Mouse (Mus musculus) liver, embryonic 11.5 days (tissue): Measurements from ENCODE around the gene Lamb1. TPM values are rescaled to one million over a fixed set of nuclear protein-coding genes. Genes with fewer than 3 reads are reported as not detected.

Experiments
- ATAC-seq: fragments of 200-750 bp; cut with Nextera tagmentation; replicated peaks from 2 replicates; pipeline ENCODE4 v1.8.0; 2017; ENCODE audit warnings: moderate number of reproducible peaks, mild to moderate bottlenecking, moderate TSS enrichment, moderate library complexity; ENCODE audit not compliant: low FRiP score
- DNase-seq: peaks from one replicate; pipeline ENCODE4 v3.0.0-alpha.2; 2017; ENCODE audit warnings: low spot score
- H3K27ac ChIP-seq: fragments of 300-500 bp; sonication (generic); 2 replicates; pipeline ENCODE4 v1.5.1; 2014; ENCODE audit warnings: mild to moderate bottlenecking, low read depth, low read length, control low read depth
- H3K27me3 ChIP-seq: fragments of 300-500 bp; sonication (generic); replicated peaks from 2 replicates; pipeline ENCODE4 v1.6.1; 2014; ENCODE audit warnings: low read length, mixed read lengths; ENCODE audit not compliant: control insufficient read depth, insufficient read depth
- H3K36me3 ChIP-seq: fragments of 300-500 bp; sonication (generic); 2 replicates; pipeline ENCODE4 v1.6.1; 2014; ENCODE audit warnings: mild to moderate bottlenecking, low read length, moderate library complexity, mixed read lengths; ENCODE audit not compliant: control insufficient read depth, insufficient read depth
- H3K4me1 ChIP-seq: fragments of 300-500 bp; sonication (generic); replicated peaks from 2 replicates; pipeline ENCODE4 v1.6.1; 2014; ENCODE audit warnings: low read length, mixed read lengths; ENCODE audit not compliant: control insufficient read depth, insufficient read depth
- H3K4me2 ChIP-seq: fragments of 300-500 bp; sonication (generic); 2 replicates; pipeline ENCODE4 v1.6.1; 2014; ENCODE audit warnings: mild to moderate bottlenecking, control low read depth, moderate library complexity
- H3K4me3 ChIP-seq: fragments of 300-500 bp; sonication (generic); 2 replicates; pipeline ENCODE4 v1.5.1; 2014; ENCODE audit warnings: low read depth, low read length, control low read depth
- H3K9ac ChIP-seq: fragments of 300-500 bp; sonication (generic); 2 replicates; pipeline ENCODE4 v1.6.1; 2014; ENCODE audit warnings: low read depth, low read length, control low read depth
- H3K9me3 ChIP-seq: fragments of 300-500 bp; sonication (generic); 2 replicates; pipeline ENCODE4 v1.6.1; 2016; ENCODE audit warnings: low read length, inconsistent platforms, mixed read lengths; ENCODE audit not compliant: control insufficient read depth
- WGBS: fragments of 180-500 bp; shearing (Covaris S2); extraction: QIAGEN DNeasy Blood & Tissue Kit; methylation state at CpG from one replicate; pipeline ENCODE4 v1.1.7; 2014; 5-methylcytosine and 5-hydroxymethylcytosine counted together
- polyA plus RNA-seq: library from polyadenylated mRNA; unstranded; fragments of >200 nt; fragmentation: Nextera tagmentation; extraction: Ambion mirVana; gene quantifications from 2 replicates; pipeline ENCODE4 v1.2.1, GENCODE M21; 2014

The Lamb1 gene
- polyA plus RNA-seq, 1 experiment from 2014 or later = 17.0 TPM

GRCm38 (mm10) chr12:31317670-31318408, 52.8 kb downstream of the Lamb1 start:
- H3K27me3 ChIP-seq = no peaks in the 10 kb centered on the region
- 86% methylated on average over 7 of the region's 7 CpGs for WGBS
- no peak overlapping the region for H3K4me2 ChIP-seq
- H3K9ac ChIP-seq = no peak overlapping the region
- no peak for DNase-seq
- H3K4me3 ChIP-seq = no peak overlapping the region
- no peak overlapping the region for H3K27ac ChIP-seq
- peaks cover 14% of the 10 kb centered on the region for H3K36me3 ChIP-seq
- no peaks in the 10 kb centered on the region for H3K4me1 ChIP-seq
- no peaks in the 10 kb centered on the region for H3K9me3 ChIP-seq
- no peak for ATAC-seq

DNA sequence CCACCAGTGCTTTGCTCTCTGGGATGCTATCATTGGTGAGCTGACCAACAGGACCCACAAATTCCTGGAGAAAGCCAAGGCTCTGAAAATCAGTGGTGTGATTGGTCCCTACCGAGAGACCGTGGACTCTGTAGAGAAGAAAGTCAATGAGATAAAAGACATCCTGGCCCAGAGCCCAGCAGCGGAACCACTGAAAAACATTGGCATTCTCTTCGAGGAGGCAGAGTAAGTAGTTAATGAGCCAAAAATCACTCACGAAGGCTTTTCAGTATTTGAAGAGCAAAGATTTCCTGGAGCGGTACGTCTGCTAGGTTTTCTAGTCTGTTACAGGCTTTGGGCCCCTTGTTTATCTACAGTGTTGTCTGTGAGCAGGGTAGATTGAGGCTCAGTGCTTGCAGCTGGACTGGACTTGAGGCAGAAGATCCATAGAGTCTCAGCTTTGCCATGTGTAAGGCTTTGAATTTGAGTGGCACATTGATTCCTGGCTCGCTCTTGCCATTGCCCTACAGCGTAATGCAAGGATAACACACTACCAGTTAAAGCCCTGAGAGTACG, 53.5 kb downstream of the Lamb1 start:
- WGBS = 83% methylated on average over 10 of the region's 10 CpGs
- no peak overlapping the region for H3K4me3 ChIP-seq
- DNase-seq (no peak), ATAC-seq (no peak)
- no peak overlapping the region for H3K27ac ChIP-seq
- H3K4me1 ChIP-seq = no peaks in the 10 kb centered on the region
- H3K9ac ChIP-seq = no peak overlapping the region
- no peaks in the 10 kb centered on the region for H3K27me3 ChIP-seq
- no peaks in the 10 kb centered on the region for H3K9me3 ChIP-seq
- peaks cover 16% of the 10 kb centered on the region for H3K36me3 ChIP-seq
- no peak overlapping the region for H3K4me2 ChIP-seq

- H3K4me3 ChIP-seq = no peak overlapping the region
- H3K9me3 ChIP-seq = no peaks in the 10 kb centered on the region
- DNase-seq (no peak), ATAC-seq (no peak)
- no peaks in the 10 kb centered on the region for H3K27me3 ChIP-seq
- H3K4me2 ChIP-seq = no peak overlapping the region
- no peak overlapping the region for H3K9ac ChIP-seq
- 85% methylated on average over 13 of the region's 13 CpGs for WGBS
- no peak overlapping the region for H3K27ac ChIP-seq
- peaks cover 4% of the 10 kb centered on the region; the same call in 1 of the 2 replicates for H3K36me3 ChIP-seq
- H3K4me1 ChIP-seq = no peaks in the 10 kb centered on the region
Measured at GRCm38 (mm10) chr12:31320817-31321216, 55.8 kb downstream of the Lamb1 start.

GRCm38 (mm10) chr12:31321532-31321931, 56.5 kb downstream of the Lamb1 start:
- DNase-seq = no peak
- Histone ChIP-seq H3K27me3 (no peaks in the 10 kb centered on the region), H3K4me3 (no peak overlapping the region), H3K9ac (no peak overlapping the region), H3K4me1 (no peaks in the 10 kb centered on the region), H3K27ac (no peak overlapping the region), H3K9me3 (no peaks in the 10 kb centered on the region), H3K36me3 (peaks cover 4% of the 10 kb centered on the region; the same call in 1 of the 2 replicates), H3K4me2 (no peak overlapping the region)
- no peak for ATAC-seq
- 100% methylated on average over 1 of the region's 1 CpGs for WGBS

DNA sequence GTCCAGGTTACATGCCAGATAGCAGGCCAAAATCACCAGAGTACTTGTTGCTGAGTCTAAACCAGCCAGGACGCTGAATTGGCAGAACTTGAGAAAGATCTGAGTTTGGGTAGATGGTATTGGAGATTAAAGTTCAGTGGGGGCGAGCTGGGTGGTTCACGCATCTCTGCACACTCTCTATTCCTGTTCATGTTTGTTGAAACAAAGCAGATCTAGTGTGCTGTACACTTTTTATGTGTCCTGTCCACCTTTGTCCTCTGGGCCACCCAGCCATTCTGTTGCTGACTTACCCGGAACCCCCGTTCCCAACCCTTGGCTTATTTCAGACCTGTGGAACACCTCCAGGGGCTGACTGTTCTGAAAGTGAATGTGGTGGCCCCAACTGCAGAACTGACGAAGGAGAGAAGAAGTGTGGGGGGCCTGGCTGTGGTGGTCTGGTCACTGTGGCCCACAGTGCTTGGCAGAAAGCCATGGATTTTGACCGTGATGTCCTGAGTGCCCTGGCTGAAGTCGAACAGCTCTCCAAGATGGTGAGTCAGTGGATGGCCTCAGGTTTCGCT, 58.2 kb downstream of the Lamb1 start:
- Histone ChIP-seq H3K9me3 (no peaks in the 10 kb centered on the region), H3K9ac (no peak overlapping the region), H3K27ac (no peak overlapping the region), H3K4me2 (no peak overlapping the region), H3K27me3 (no peaks in the 10 kb centered on the region), H3K4me1 (no peaks in the 10 kb centered on the region), H3K4me3 (no peak overlapping the region), H3K36me3 (peaks cover 4% of the 10 kb centered on the region; the same call in 1 of the 2 replicates)
- DNase-seq = no peak
- no peak for ATAC-seq
- 86% methylated on average over 9 of the region's 9 CpGs for WGBS

GRCm38 (mm10) chr12:31327139-31327538, 62.1 kb downstream of the Lamb1 start:
- Histone ChIP-seq H3K27me3 (no peaks in the 10 kb centered on the region), H3K4me1 (no peaks in the 10 kb centered on the region), H3K9ac (no peak overlapping the region), H3K27ac (no peak overlapping the region), H3K4me3 (no peak overlapping the region), H3K36me3 (peaks cover 6% of the 10 kb centered on the region; the same call in 1 of the 2 replicates), H3K9me3 (no peaks in the 10 kb centered on the region), H3K4me2 (no peak overlapping the region)
- DNase-seq (no peak), ATAC-seq (no peak)
- 89% methylated on average over 9 of the region's 9 CpGs for WGBS

GRCm38 (mm10) chr12:31333261-31333660, 68.2 kb downstream of the Lamb1 start:
- no peaks in the 10 kb centered on the region for H3K27me3 ChIP-seq
- WGBS = 95% methylated on average over 1 of the region's 1 CpGs
- ATAC-seq = no peak

GRCm38 (mm10) chr12:31350191-31350943, 85.3 kb downstream of the Lamb1 start:
- Histone ChIP-seq H3K36me3 (peaks cover 4% of the 10 kb centered on the region; the same call in 1 of the 2 replicates), H3K27ac (no peak overlapping the region; the same call in 1 of the 2 replicates), H3K27me3 (no peaks in the 10 kb centered on the region), H3K9ac (peak overlapping the region; percentile 78), H3K9me3 (no peaks in the 10 kb centered on the region), H3K4me3 (peak overlapping the region; percentile 72), H3K4me2 (peak overlapping the region; percentile 84), H3K4me1 (peaks cover 6% of the 10 kb centered on the region)
- ATAC-seq (no peak), DNase-seq (no peak)
- 21% methylated on average over 15 of the region's 15 CpGs for WGBS

More at GRCm38 (mm10) chr12:31333261-31333660, 68.2 kb downstream of the Lamb1 start:
- Histone ChIP-seq H3K4me2 (no peak overlapping the region), H3K4me1 (no peaks in the 10 kb centered on the region), H3K9me3 (no peaks in the 10 kb centered on the region), H3K27ac (no peak overlapping the region), H3K9ac (no peak overlapping the region), H3K36me3 (peaks cover 20% of the 10 kb centered on the region; the same call in 1 of the 2 replicates), H3K4me3 (no peak overlapping the region)
- no peak for DNase-seq
